12 mouse cellular contexts compared by ENCODE assay signal in genomic region chr2:173235435-173236332, GRCm38 (mm10). TPM values are rescaled to one million over a fixed set of nuclear protein-coding genes. Genes with fewer than 3 reads are reported as not detected.
A peak's percentile ranks its signal among the peaks of the same experiment; 100 is the strongest.
DNase-seq lines count a peak whose midpoint lies in the region; ATAC-seq and TF ChIP-seq lines count a peak whose summit lies in the region.
"Had no signal": no experiment of that assay in that cellular context is flagged by ENCODE, and none has a peak within 500 bp of the region (broad histone marks: within the 10 kb centered on the region; RNA-seq: fewer than 3 reads in every experiment).

No protein-coding gene starts in this region.

- no peak for ATAC-seq in forebrain, embryonic 11.5 days (replicated peaks; ENCODE audit: low FRiP score)
- ATAC-seq in lung, embryonic 14.5 days (ENCODE audit: insufficient read depth), result peak; percentile 82
- ATAC-seq in hindbrain, embryonic 14.5 days (ENCODE audit: low FRiP score), result peak; percentile 54; the same call in 1 of the 2 replicates
- ATAC-seq in neural tube, embryonic 13.5 days (ENCODE audit: low read depth), result 0 out of 2 replicates have a peak, but pooled peaks have one; percentile 24

- H3K9me3 ChIP-seq in forebrain, embryonic 10.5 days, result no peaks in the 10 kb centered on the region
- no peaks in the 10 kb centered on the region for H3K9me3 ChIP-seq in forebrain, embryonic 11.5 days (ENCODE audit: control insufficient read depth, low read length)
- H3K9me3 ChIP-seq in lung, embryonic 14.5 days (ENCODE audit: low read depth, low read length), result no peaks in the 10 kb centered on the region
- no peaks in the 10 kb centered on the region for H3K9me3 ChIP-seq in hindbrain, embryonic 14.5 days (ENCODE audit: control insufficient read depth, low read length)
- no peaks in the 10 kb centered on the region for H3K9me3 ChIP-seq in neural tube, embryonic 13.5 days

- H3K9ac ChIP-seq in forebrain, embryonic 11.5 days (ENCODE audit: low read length), result no peak overlapping the region
- H3K9ac ChIP-seq in lung, embryonic 14.5 days, result no peak overlapping the region
- 0 out of 2 replicates have a peak overlapping the region, but pooled peaks have one; percentile 4 for H3K9ac ChIP-seq in hindbrain, embryonic 14.5 days
- H3K9ac ChIP-seq in neural tube, embryonic 13.5 days, result peak overlapping the region; percentile 41; the same call in 1 of the 2 replicates

- TF ChIP-seq CTCF in lung, embryonic 14.5 days (IDR thresholded peaks at IDR 0.05; ENCODE audit: low read depth), result no peak

- peak overlapping the region; percentile 66 for H3K27ac ChIP-seq in forebrain, embryonic 10.5 days
- no peak overlapping the region for H3K27ac ChIP-seq in forebrain, embryonic 11.5 days (ENCODE audit: low read depth, low read length)
- peak overlapping the region; percentile 84 for H3K27ac ChIP-seq in lung, embryonic 14.5 days (ENCODE audit: low read depth)
- no peak overlapping the region for H3K27ac ChIP-seq in hindbrain, embryonic 14.5 days
- peak overlapping the region; percentile 56 for H3K27ac ChIP-seq in neural tube, embryonic 13.5 days (replicated peaks)
- H3K27ac ChIP-seq: layer of hippocampus, adult 2 months had no signal

- peaks cover 44% of the 10 kb centered on the region for H3K27me3 ChIP-seq in forebrain, embryonic 10.5 days (ENCODE audit: poor library complexity, severe bottlenecking)
- no peaks in the 10 kb centered on the region; the same call in 1 of the 2 replicates for H3K27me3 ChIP-seq in forebrain, embryonic 11.5 days (ENCODE audit: control insufficient read depth, insufficient read depth, low read length)
- H3K27me3 ChIP-seq in lung, embryonic 14.5 days (ENCODE audit: insufficient read depth, low read length), result no peaks in the 10 kb centered on the region
- H3K27me3 ChIP-seq in hindbrain, embryonic 14.5 days (ENCODE audit: control insufficient read depth, insufficient read depth, low read length), result no peaks in the 10 kb centered on the region
- no peaks in the 10 kb centered on the region for H3K27me3 ChIP-seq in neural tube, embryonic 13.5 days

- H3K36me3 ChIP-seq in forebrain, embryonic 10.5 days (replicated peaks), result peaks cover 32% of the 10 kb centered on the region
- no peaks in the 10 kb centered on the region for H3K36me3 ChIP-seq in forebrain, embryonic 11.5 days (ENCODE audit: control insufficient read depth, insufficient read depth, low read length)
- H3K36me3 ChIP-seq in lung, embryonic 14.5 days (ENCODE audit: insufficient read depth), result peaks cover 37% of the 10 kb centered on the region
- peaks cover 6% of the 10 kb centered on the region for H3K36me3 ChIP-seq in hindbrain, embryonic 14.5 days (replicated peaks; ENCODE audit: control insufficient read depth, insufficient read depth)
- H3K36me3 ChIP-seq in neural tube, embryonic 13.5 days, result peaks cover 28% of the 10 kb centered on the region

- H3K4me3 ChIP-seq in forebrain, embryonic 10.5 days, result no peak overlapping the region
- no peak overlapping the region for H3K4me3 ChIP-seq in forebrain, embryonic 11.5 days (ENCODE audit: low read depth, low read length)
- H3K4me3 ChIP-seq in lung, embryonic 14.5 days (ENCODE audit: low read depth, low read length), result no peak overlapping the region
- H3K4me3 ChIP-seq in hindbrain, embryonic 14.5 days (replicated peaks; ENCODE audit: low read length), result no peak overlapping the region
- no peak overlapping the region for H3K4me3 ChIP-seq in neural tube, embryonic 13.5 days
- H3K4me3 ChIP-seq: layer of hippocampus, adult 2 months had no signal

- peaks cover 84% of the 10 kb centered on the region for H3K4me1 ChIP-seq in forebrain, embryonic 10.5 days
- peaks cover 31% of the 10 kb centered on the region for H3K4me1 ChIP-seq in forebrain, embryonic 11.5 days (replicated peaks; ENCODE audit: control insufficient read depth, insufficient read depth, low read length)
- H3K4me1 ChIP-seq in lung, embryonic 14.5 days (ENCODE audit: insufficient read depth), result peaks cover 44% of the 10 kb centered on the region
- peaks cover 49% of the 10 kb centered on the region for H3K4me1 ChIP-seq in hindbrain, embryonic 14.5 days (replicated peaks; ENCODE audit: control insufficient read depth, insufficient read depth, low read length)
- peaks cover 93% of the 10 kb centered on the region for H3K4me1 ChIP-seq in neural tube, embryonic 13.5 days (replicated peaks)

- H3K4me2 ChIP-seq in forebrain, embryonic 11.5 days (ENCODE audit: low read depth, low read length, severe bottlenecking), result no peak overlapping the region
- H3K4me2 ChIP-seq in lung, embryonic 14.5 days, result peak overlapping the region; percentile 35
- H3K4me2 ChIP-seq in hindbrain, embryonic 14.5 days (replicated peaks), result no peak overlapping the region
- no peak overlapping the region for H3K4me2 ChIP-seq in neural tube, embryonic 13.5 days

- DNase-seq in forebrain, embryonic 10.5 days (ENCODE audit: extremely low spot score, low spot score), result no peak
- no peak for DNase-seq in forebrain, embryonic 11.5 days (ENCODE audit: low spot score)
- DNase-seq in lung, embryonic 14.5 days, result peak; percentile 92
- DNase-seq in lung, postnatal 14 days, result no peak
- DNase-seq in hindbrain, embryonic 14.5 days (ENCODE audit: low spot score), result peak; percentile 64
- no peak for DNase-seq in left cerebral cortex, adult 18-20 months (ENCODE audit: low spot score in 2 of 2)
- no peak for DNase-seq in cerebellum, adult 11 months
- DNase-seq: adrenal gland, adult 2 months; embryo, embryonic 11 days; thymus, postnatal 4 days had no signal

- 72% methylated on average over 8 of the region's 8 CpGs for WGBS in forebrain, embryonic 10.5 days
- 67% methylated on average over 8 of the region's 8 CpGs for WGBS in forebrain, embryonic 11.5 days
- 41% methylated on average over 8 of the region's 8 CpGs for WGBS in lung, embryonic 14.5 days
- WGBS in hindbrain, embryonic 14.5 days, result 45% methylated on average over 8 of the region's 8 CpGs
- 42% methylated on average over 8 of the region's 8 CpGs for WGBS in neural tube, embryonic 13.5 days

RNA-seq across cellular contexts. Expression of gene Zbp1, which starts 17.0 kb away (rescaled TPM):
- polyA plus RNA-seq in forebrain, embryonic 10.5 days (2016; fragmentation: Nextera tagmentation; extraction: Ambion mirVana), result not detected in 2 replicates
- polyA plus RNA-seq in forebrain, embryonic 11.5 days (2014; fragmentation: Nextera tagmentation; extraction: Ambion mirVana), result not detected in 2 replicates
- polyA plus RNA-seq in lung, embryonic 14.5 days (2014; fragmentation: Nextera tagmentation; extraction: Ambion mirVana), result 0.34 and 0.41 TPM in 2 replicates
- 0.27 TPM in 1 of 2 replicates, not detected in the other for polyA plus RNA-seq in hindbrain, embryonic 14.5 days (2014; fragmentation: Nextera tagmentation; extraction: Ambion mirVana)
- polyA plus RNA-seq in neural tube, embryonic 13.5 days (2015; fragmentation: Nextera tagmentation; extraction: Ambion mirVana), result 0.22 and 0.40 TPM in 2 replicates
- total RNA-seq in left cerebral cortex, adult 18-20 months (2021), result not detected

RNA-seq across cellular contexts. Expression of gene Pmepa1, which starts 40.6 kb away (rescaled TPM):
- polyA plus RNA-seq in forebrain, embryonic 10.5 days (2016; fragmentation: Nextera tagmentation; extraction: Ambion mirVana), result 1.3 and 1.8 TPM in 2 replicates
- polyA plus RNA-seq in forebrain, embryonic 11.5 days (2014; fragmentation: Nextera tagmentation; extraction: Ambion mirVana), result 3.3 and 3.6 TPM in 2 replicates
- 8.9 and 9.0 TPM in 2 replicates for polyA plus RNA-seq in lung, embryonic 14.5 days (2014; fragmentation: Nextera tagmentation; extraction: Ambion mirVana)
- 5.3 and 5.4 TPM in 2 replicates for polyA plus RNA-seq in hindbrain, embryonic 14.5 days (2014; fragmentation: Nextera tagmentation; extraction: Ambion mirVana)
- polyA plus RNA-seq in neural tube, embryonic 13.5 days (2015; fragmentation: Nextera tagmentation; extraction: Ambion mirVana), result 5.2 and 6.0 TPM in 2 replicates
- total RNA-seq in left cerebral cortex, adult 18-20 months (2021), result 10 to 100 TPM; 45.8 to 49.9 TPM

Comparison
In these comparisons a context has a peak if more than half of its experiments do, and no peak if none do; other contexts are left out.
1. DNase-seq: peak in lung, embryonic 14.5 days (single experiment) and hindbrain, embryonic 14.5 days (single experiment); none in forebrain, embryonic 10.5 days (single experiment), forebrain, embryonic 11.5 days (single experiment), lung, postnatal 14 days (single experiment), left cerebral cortex, adult 18-20 months (0 of 2) and cerebellum, adult 11 months (single experiment).
2. H3K27ac ChIP-seq: peak in forebrain, embryonic 10.5 days (single experiment), lung, embryonic 14.5 days (single experiment) and neural tube, embryonic 13.5 days (single experiment); none in forebrain, embryonic 11.5 days (single experiment) and hindbrain, embryonic 14.5 days (single experiment).
3. H3K9ac ChIP-seq: peak in hindbrain, embryonic 14.5 days (single experiment) and neural tube, embryonic 13.5 days (single experiment); none in forebrain, embryonic 11.5 days (single experiment) and lung, embryonic 14.5 days (single experiment).